ENCODE assay signal across 25 mouse cellular contexts in genomic region chr17:22877427-22878307, GRCm38 (mm10). TPM values are rescaled to one million over a fixed set of nuclear protein-coding genes. Genes with fewer than 3 reads are reported as not detected.
DNase-seq lines count a peak whose midpoint lies in the region; ATAC-seq lines count a peak whose summit lies in the region.
"Had no signal": no experiment of that assay in that cellular context is flagged by ENCODE, and none has a peak within 500 bp of the region (broad histone marks: within the 10 kb centered on the region; RNA-seq: fewer than 3 reads in every experiment).

No protein-coding gene starts in this region.

- peak; percentile 61; the same call in 1 of the 2 replicates for ATAC-seq in hindbrain, embryonic 11.5 days (ENCODE audit: low FRiP score)
- no peak for ATAC-seq in hindbrain, embryonic 16.5 days
- ATAC-seq in liver, embryonic 13.5 days (ENCODE audit: low read depth) = peak; percentile 78
- ATAC-seq: forebrain, postnatal 0 days; hindbrain, postnatal 0 days had no signal

- no peaks in the 10 kb centered on the region for H3K9me3 ChIP-seq in hindbrain, embryonic 11.5 days (ENCODE audit: control insufficient read depth, low read length)
- peaks cover 3% of the 10 kb centered on the region; the same call in 1 of the 2 replicates for H3K9me3 ChIP-seq in hindbrain, embryonic 16.5 days (ENCODE audit: control insufficient read depth, low read length)
- H3K9me3 ChIP-seq in liver, embryonic 13.5 days (replicated peaks) = peaks cover 5% of the 10 kb centered on the region; the same call in 1 of the 2 replicates
- H3K9me3 ChIP-seq: stomach, embryonic 15.5 days had no signal

- no peak for DNase-seq in hindbrain, embryonic 11.5 days (ENCODE audit: low spot score)
- no peak for DNase-seq in liver, embryonic 13.5 days
- DNase-seq in liver (no peak), R1 (ENCODE audit: low read depth, low spot score) (peak; percentile 53)
- DNase-seq in frontal cortex, postnatal 14 days (ENCODE audit: low spot score in 2 of 2) = no peak
- no peak for DNase-seq in natural killer cell, adult 2 months (ENCODE audit: low spot score in 2 of 2)
- DNase-seq: adrenal gland, postnatal 36 days; B cell, adult 2 months; cerebellum, adult 9-11 months; forebrain, postnatal 0 days; gastrocnemius, postnatal 36 days; heart, adult 2 months; kidney, adult 2 months; left cerebral cortex, postnatal 4 days; lung, postnatal 4 days; midbrain, embryonic 14.5 days; right cerebral cortex, adult 18-20 months; thymus, postnatal 25 days had no signal

- no peaks in the 10 kb centered on the region for H3K27me3 ChIP-seq in hindbrain, embryonic 11.5 days (ENCODE audit: control insufficient read depth, insufficient read depth, low read length)
- no peaks in the 10 kb centered on the region for H3K27me3 ChIP-seq in hindbrain, embryonic 16.5 days (replicated peaks; ENCODE audit: control insufficient read depth, insufficient read depth, low read length)
- H3K27me3 ChIP-seq in liver, embryonic 13.5 days = no peaks in the 10 kb centered on the region
- H3K27me3 ChIP-seq: CH12.LX; limb, embryonic 15.5 days; stomach, embryonic 15.5 days had no signal

- no peak overlapping the region for H3K4me3 ChIP-seq in hindbrain, embryonic 11.5 days (ENCODE audit: low read depth, low read length)
- no peak overlapping the region for H3K4me3 ChIP-seq in hindbrain, embryonic 16.5 days (ENCODE audit: low read length)
- H3K4me3 ChIP-seq in liver, embryonic 13.5 days (replicated peaks) = no peak overlapping the region
- H3K4me3 ChIP-seq: forebrain, embryonic 10.5 days; heart, adult 2 months; limb, embryonic 15.5 days; stomach, embryonic 15.5 days had no signal

- H3K36me3 ChIP-seq in hindbrain, embryonic 11.5 days (ENCODE audit: control insufficient read depth, insufficient read depth, low read length) = no peaks in the 10 kb centered on the region
- H3K36me3 ChIP-seq in hindbrain, embryonic 16.5 days (ENCODE audit: control insufficient read depth, insufficient read depth, low read length) = no peaks in the 10 kb centered on the region
- no peaks in the 10 kb centered on the region for H3K36me3 ChIP-seq in liver, embryonic 13.5 days
- H3K36me3 ChIP-seq: forebrain, embryonic 10.5 days; limb, embryonic 15.5 days; stomach, embryonic 15.5 days had no signal

- WGBS in hindbrain, embryonic 11.5 days = 91% methylated on average over 10 of the region's 11 CpGs
- WGBS in hindbrain, embryonic 16.5 days = 97% methylated on average over 10 of the region's 11 CpGs
- 84% methylated on average over 10 of the region's 11 CpGs for WGBS in liver, embryonic 13.5 days (ENCODE audit: insufficient replicate concordance)

- no peak overlapping the region for H3K27ac ChIP-seq in hindbrain, embryonic 11.5 days (ENCODE audit: low read depth, low read length)
- H3K27ac ChIP-seq in hindbrain, embryonic 16.5 days (ENCODE audit: low read depth, low read length) = no peak overlapping the region
- no peak overlapping the region for H3K27ac ChIP-seq in liver, embryonic 13.5 days
- H3K27ac ChIP-seq: forebrain, embryonic 10.5 days; heart, adult 2 months; hindbrain, postnatal 0 days; kidney, postnatal 0 days; limb, embryonic 15.5 days; stomach, embryonic 15.5 days had no signal

- H3K4me1 ChIP-seq in hindbrain, embryonic 11.5 days (replicated peaks; ENCODE audit: control insufficient read depth, insufficient read depth, low read length) = no peaks in the 10 kb centered on the region
- H3K4me1 ChIP-seq in hindbrain, embryonic 16.5 days (ENCODE audit: control insufficient read depth, insufficient read depth, low read depth, low read length) = no peaks in the 10 kb centered on the region
- no peaks in the 10 kb centered on the region for H3K4me1 ChIP-seq in liver, embryonic 13.5 days (replicated peaks)
- H3K4me1 ChIP-seq: forebrain, embryonic 10.5 days; limb, embryonic 15.5 days; stomach, embryonic 15.5 days had no signal

- no peak overlapping the region for H3K9ac ChIP-seq in hindbrain, embryonic 11.5 days (ENCODE audit: low read depth, low read length)
- H3K9ac ChIP-seq in hindbrain, embryonic 16.5 days (ENCODE audit: low read depth, low read length) = no peak overlapping the region
- no peak overlapping the region for H3K9ac ChIP-seq in liver, embryonic 13.5 days
- H3K9ac ChIP-seq: forebrain, postnatal 0 days; limb, embryonic 15.5 days; stomach, embryonic 15.5 days had no signal

- H3K4me2 ChIP-seq in hindbrain, embryonic 11.5 days (replicated peaks; ENCODE audit: low read depth, low read length) = no peak overlapping the region
- H3K4me2 ChIP-seq in hindbrain, embryonic 16.5 days (ENCODE audit: low read length) = no peak overlapping the region
- no peak overlapping the region for H3K4me2 ChIP-seq in liver, embryonic 13.5 days
- H3K4me2 ChIP-seq: limb, embryonic 15.5 days; stomach, embryonic 15.5 days had no signal

RNA-seq across cellular contexts. Expression of gene Zfp945, which starts 10.7 kb away (rescaled TPM):
- polyA plus RNA-seq in hindbrain, embryonic 11.5 days (2014; fragmentation: Nextera tagmentation; extraction: Ambion mirVana) = 23.1 and 27.3 TPM in 2 replicates
- 16.5 and 18.1 TPM in 2 replicates for polyA plus RNA-seq in hindbrain, embryonic 16.5 days (2015; fragmentation: Nextera tagmentation; extraction: Ambion mirVana)
- polyA plus RNA-seq in liver, embryonic 13.5 days (2015; fragmentation: Nextera tagmentation; extraction: Ambion mirVana) = 1.8 and 2.2 TPM in 2 replicates
